Mouse (Mus musculus) stomach, embryonic 14.5 days (tissue): ENCODE results near the gene Atg7. TPM values are rescaled to one million over a fixed set of nuclear protein-coding genes. Genes with fewer than 3 reads are reported as not detected.
A peak's percentile ranks its signal among the peaks of the same experiment; 100 is the strongest.

Experiments
- ATAC-seq: fragments of 200-750 bp; cut with Nextera tagmentation; 2 replicates; pipeline ENCODE4 v1.8.0; 2017; ENCODE audit warnings: low read depth, moderate TSS enrichment; ENCODE audit not compliant: insufficient number of reproducible peaks, insufficient read depth, low FRiP score
- H3K27ac ChIP-seq: fragments of 300-500 bp; sonication (generic); 2 replicates; pipeline ENCODE4 v1.5.1; 2014; ENCODE audit warnings: mild to moderate bottlenecking, low read length, moderate library complexity, mixed read lengths
- H3K27me3 ChIP-seq: fragments of 300-500 bp; sonication (generic); 2 replicates; pipeline ENCODE4 v1.6.1; 2014; ENCODE audit warnings: low read length, control low read depth, mixed read lengths; ENCODE audit not compliant: control insufficient read depth, insufficient read depth
- H3K36me3 ChIP-seq: fragments of 300-500 bp; sonication (generic); 2 replicates; pipeline ENCODE4 v1.6.1; 2014; ENCODE audit warnings: mild to moderate bottlenecking, control low read depth, low read length, moderate library complexity, mixed read lengths; ENCODE audit not compliant: control insufficient read depth, insufficient read depth
- H3K4me1 ChIP-seq: fragments of 300-500 bp; sonication (generic); 2 replicates; pipeline ENCODE4 v1.6.1; 2014; ENCODE audit warnings: low read length, control low read depth, mixed read lengths; ENCODE audit not compliant: control insufficient read depth, insufficient read depth
- H3K4me2 ChIP-seq: fragments of 300-500 bp; sonication (generic); replicated peaks from 2 replicates; pipeline ENCODE4 v1.6.1; 2014; ENCODE audit warnings: low read depth, low read length, control low read depth
- H3K4me3 ChIP-seq: fragments of 300-500 bp; sonication (generic); 2 replicates; pipeline ENCODE4 v1.5.1; 2014; ENCODE audit warnings: low read depth, low read length, control low read depth
- H3K9ac ChIP-seq: fragments of 300-500 bp; sonication (generic); replicated peaks from 2 replicates; pipeline ENCODE4 v1.6.1; 2014; ENCODE audit warnings: low read depth, mild to moderate bottlenecking, control low read depth, low read length, moderate library complexity, mixed read lengths
- H3K9me3 ChIP-seq: fragments of 300-500 bp; sonication (generic); 2 replicates; pipeline ENCODE4 v1.6.1; 2016; ENCODE audit warnings: low read depth, low read length, control low read depth; ENCODE audit not compliant: control insufficient read depth
- WGBS: fragments of 180-500 bp; shearing (Covaris S2); extraction: QIAGEN DNeasy Blood & Tissue Kit; methylation state at CpG from one replicate; pipeline ENCODE4 v1.1.7; 2014; 5-methylcytosine and 5-hydroxymethylcytosine counted together
- polyA plus RNA-seq: library from polyadenylated mRNA; unstranded; fragments of >200 nt; fragmentation: Nextera tagmentation; extraction: Ambion mirVana; gene quantifications from 2 replicates; pipeline ENCODE4 v1.2.1, GENCODE M21; 2014

The Atg7 gene
- polyA plus RNA-seq, 1 experiment from 2014 or later, result 23.2 TPM

DNA sequence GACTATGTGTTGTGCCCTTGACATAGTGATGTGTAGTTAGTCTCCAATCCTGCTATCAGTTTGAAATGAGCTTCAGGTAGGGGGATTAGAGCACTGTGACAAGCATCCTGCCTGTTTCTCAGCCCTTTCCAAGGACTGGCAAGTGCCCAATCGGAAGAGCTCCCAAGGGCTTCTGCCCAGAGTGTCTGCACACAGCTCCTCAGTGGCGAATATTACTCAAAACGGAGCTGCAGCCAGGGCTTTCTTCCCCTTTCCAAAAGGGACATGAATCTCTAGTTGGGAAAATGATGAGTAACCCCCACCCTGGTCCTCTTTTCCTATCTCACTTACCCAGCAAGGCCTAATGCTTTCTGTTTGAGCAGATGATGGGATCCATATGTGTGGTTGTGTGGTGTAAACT is 90.8 kb downstream of the Atg7 start:
- Histone ChIP-seq H3K9me3 (no peaks in the 10 kb centered on the region), H3K27ac (no peak overlapping the region)
- ATAC-seq, result no peak

DNA sequence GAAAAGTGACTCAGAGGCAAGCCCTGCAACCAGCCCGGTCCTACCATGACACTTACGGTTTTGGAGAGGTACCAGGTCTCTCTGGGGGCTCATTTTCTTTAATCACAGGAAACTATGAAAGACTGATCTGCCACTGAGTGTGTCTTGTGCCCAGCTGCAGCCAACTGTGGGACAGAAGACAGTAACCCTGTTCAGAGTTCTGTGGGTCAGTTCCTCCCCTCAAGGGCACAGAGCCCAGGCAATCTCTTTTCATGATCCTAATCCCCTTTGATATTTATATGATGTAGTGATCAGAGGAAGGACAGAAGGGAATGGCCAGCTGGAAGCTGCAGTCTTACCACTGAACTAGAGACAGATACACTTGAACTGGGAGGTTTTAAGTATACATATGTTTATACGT is 92.2 kb downstream of the Atg7 start:
- Histone ChIP-seq H3K4me1 (no peaks in the 10 kb centered on the region), H3K9me3 (no peaks in the 10 kb centered on the region), H3K27ac (no peak overlapping the region), H3K4me3 (no peak overlapping the region), H3K4me2 (no peak overlapping the region), H3K36me3 (no peaks in the 10 kb centered on the region), H3K9ac (no peak overlapping the region), H3K27me3 (no peaks in the 10 kb centered on the region)
- 85% methylated on average over 3 of the region's 3 CpGs for WGBS
- ATAC-seq, result no peak

More for the DNA sequence above, 90.8 kb downstream of the Atg7 start:
- Histone ChIP-seq H3K4me2 (no peak overlapping the region), H3K36me3 (no peaks in the 10 kb centered on the region), H3K9ac (no peak overlapping the region), H3K4me3 (no peak overlapping the region), H3K4me1 (no peaks in the 10 kb centered on the region), H3K27me3 (no peaks in the 10 kb centered on the region)
- WGBS, result 76% methylated on average over 3 of the region's 3 CpGs

DNA sequence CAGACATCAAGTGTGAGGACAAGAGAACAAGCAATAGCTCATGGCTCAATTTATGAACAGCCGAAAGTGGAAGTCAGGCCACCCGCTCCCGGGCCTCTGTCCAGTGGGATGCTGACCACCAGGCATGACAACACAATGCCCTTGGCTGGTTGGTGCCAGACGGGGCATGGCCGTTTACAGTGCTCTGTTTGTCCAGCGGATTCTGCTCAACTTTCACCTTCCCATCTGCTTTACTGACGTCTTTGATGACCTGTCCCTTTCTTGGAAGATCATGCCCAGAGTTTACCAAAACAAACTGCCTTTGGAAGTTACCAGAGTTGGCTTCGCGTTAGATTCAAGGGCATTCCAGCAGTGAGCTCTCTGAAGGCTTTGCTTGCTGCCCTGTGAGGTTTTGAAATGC is 93.5 kb downstream of the Atg7 start:
- H3K9ac ChIP-seq, result no peak overlapping the region
- H3K4me2 ChIP-seq, result no peak overlapping the region
- H3K27me3 ChIP-seq, result no peaks in the 10 kb centered on the region
- H3K9me3 ChIP-seq, result no peaks in the 10 kb centered on the region
- ATAC-seq, result no peak
- 92% methylated on average over 9 of the region's 9 CpGs for WGBS
- H3K27ac ChIP-seq, result no peak overlapping the region
- H3K36me3 ChIP-seq, result no peaks in the 10 kb centered on the region
- H3K4me1 ChIP-seq, result no peaks in the 10 kb centered on the region
- no peak overlapping the region for H3K4me3 ChIP-seq

- Histone ChIP-seq H3K9me3 (no peaks in the 10 kb centered on the region), H3K4me1 (no peaks in the 10 kb centered on the region), H3K27me3 (no peaks in the 10 kb centered on the region), H3K9ac (no peak overlapping the region), H3K4me3 (no peak overlapping the region), H3K27ac (no peak overlapping the region), H3K36me3 (no peaks in the 10 kb centered on the region), H3K4me2 (no peak overlapping the region)
- ATAC-seq, result no peak
- 86% methylated on average over 11 of the region's 11 CpGs for WGBS
Observed at GRCm38 (mm10) chr6:114737181-114737580, 94.3 kb downstream of the Atg7 start.

GRCm38 (mm10) chr6:114737931-114738759 is 95.2 kb downstream of the Atg7 start:
- H3K36me3 ChIP-seq, result no peaks in the 10 kb centered on the region
- peak overlapping the region; percentile 14 for H3K4me3 ChIP-seq
- ATAC-seq, result peak; percentile 42; the same call in 1 of the 2 replicates
- WGBS, result 19% methylated on average over 45 of the region's 46 CpGs
- H3K4me1 ChIP-seq, result no peaks in the 10 kb centered on the region
- no peak overlapping the region for H3K27ac ChIP-seq
- no peaks in the 10 kb centered on the region for H3K9me3 ChIP-seq
- H3K4me2 ChIP-seq, result peak overlapping the region; percentile 44
- H3K9ac ChIP-seq, result no peak overlapping the region
- H3K27me3 ChIP-seq, result no peaks in the 10 kb centered on the region

- no peak overlapping the region for H3K9ac ChIP-seq
- H3K4me1 ChIP-seq, result no peaks in the 10 kb centered on the region
- H3K27ac ChIP-seq, result no peak overlapping the region
- H3K27me3 ChIP-seq, result no peaks in the 10 kb centered on the region
- peak overlapping the region; percentile 44 for H3K4me2 ChIP-seq
- no peaks in the 10 kb centered on the region for H3K36me3 ChIP-seq
- WGBS, result 75% methylated on average over 4 of the region's 4 CpGs
- peak overlapping the region; percentile 14; the same call in 1 of the 2 replicates for H3K4me3 ChIP-seq
- ATAC-seq, result peak; percentile 14; the same call in 1 of the 2 replicates
- no peaks in the 10 kb centered on the region for H3K9me3 ChIP-seq
Observed at GRCm38 (mm10) chr6:114738760-114739112, 95.8 kb downstream of the Atg7 start.

GRCm38 (mm10) chr6:114742209-114743003 is 99.5 kb downstream of the Atg7 start:
- no peak for ATAC-seq
- Histone ChIP-seq H3K36me3 (no peaks in the 10 kb centered on the region), H3K4me2 (no peak overlapping the region), H3K27me3 (no peaks in the 10 kb centered on the region), H3K9me3 (no peaks in the 10 kb centered on the region), H3K4me1 (no peaks in the 10 kb centered on the region), H3K9ac (no peak overlapping the region), H3K27ac (no peak overlapping the region), H3K4me3 (no peak overlapping the region)
- WGBS, result 91% methylated on average over 12 of the region's 12 CpGs

DNA sequence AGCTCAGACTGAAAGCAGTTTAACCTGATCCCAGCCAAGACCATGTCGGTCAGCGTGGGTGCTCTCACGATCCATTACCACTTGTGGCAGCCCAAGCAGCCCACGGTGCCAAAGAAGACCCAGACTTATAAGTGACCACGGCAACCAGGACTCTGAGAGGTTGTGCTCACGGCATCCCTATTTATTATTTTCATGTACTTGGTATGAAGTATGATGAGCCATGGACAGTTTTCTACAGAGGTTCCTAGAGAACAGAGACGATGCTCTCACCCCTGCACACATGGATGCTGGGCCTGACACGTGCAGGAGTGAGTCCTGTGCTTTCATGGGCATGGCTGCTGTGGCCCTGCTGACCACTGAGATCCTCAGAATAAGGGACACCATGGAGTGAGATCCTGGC is 100.2 kb downstream of the Atg7 start:
- Histone ChIP-seq H3K4me3 (no peak overlapping the region), H3K27me3 (no peaks in the 10 kb centered on the region), H3K27ac (no peak overlapping the region), H3K4me2 (no peak overlapping the region), H3K36me3 (no peaks in the 10 kb centered on the region), H3K4me1 (no peaks in the 10 kb centered on the region), H3K9ac (no peak overlapping the region), H3K9me3 (no peaks in the 10 kb centered on the region)
- no peak for ATAC-seq
- 91% methylated on average over 8 of the region's 8 CpGs for WGBS
